Mouse (Mus musculus): ENCODE measurements around the gene Mfsd11.

GRCm38 (mm10) chr11:116810528-116810927 lies 41.7 kb upstream of the Mfsd11 start:
- TF ChIP-seq CTCF (IDR thresholded peaks at IDR 0.05; ENCODE audit: borderline replicate concordance, extremely low read depth, insufficient read depth, insufficient read length) (no peak), POLR2A (IDR thresholded peaks at IDR 0.05; ENCODE audit: borderline replicate concordance, extremely low read depth, insufficient read depth, insufficient read length, poor library complexity, severe bottlenecking) (no peak)
